Mouse (Mus musculus) left cerebral cortex, adult 2 months (tissue): ENCODE results near the gene Pik3ip1. TPM values are rescaled to one million over a fixed set of nuclear protein-coding genes. Genes with fewer than 3 reads are reported as not detected.

Source experiments
- DNase-seq, 2 experiments: peaks; one replicate each; pipeline ENCODE4 v3.0.0; 2021 to 2022; ENCODE audit warnings: low spot score in 2 of 2, mixed read lengths in 1 of 2; ENCODE audit errors: extremely low spot score in 1 of 2
- H3K27ac ChIP-seq: fragments of 200-600 bp; 2 replicates; pipeline ENCODE4 v1.8.1; 2022
- H3K4me3 ChIP-seq: fragments of 200-600 bp; 2 replicates; pipeline ENCODE4 v1.8.1; 2022
- CTCF ChIP-seq: fragments of 200-600 bp; IDR thresholded peaks from 2 replicates; pipeline ENCODE4 v1.8.1; 2022; ENCODE audit warnings: antibody characterized with exemption, mild to moderate bottlenecking, moderate library complexity
- intact Hi-C: fragments of 180-260 bp; cut with DNase I; formaldehyde crosslinking; loops from one replicate; pipeline ENCODE4 v1.15.1; 2025
- long read RNA-seq, 2 experiments: library from polyadenylated mRNA; stranded (forward); transcript quantifications; one replicate each; pipeline ENCODE4 v2.0.0; 2021; ENCODE audit warnings: borderline mapping rate in 2 of 2
- total RNA-seq, 2 experiments: library from RNA; stranded (reverse); gene quantifications; 2 replicates each; pipeline ENCODE4 v1.2.3; 2021

Pik3ip1 gene
- total RNA-seq, result 10 to 100 TPM; 28.1 to 31.5 TPM
- long read RNA-seq, experiment 1, transcript Pik3ip1-201 (6 exons, 2,573 nt), result major isoform, 31 of 46 reads
- long read RNA-seq, experiment 1, partial matches to known transcripts, result 5 of 46 reads
- long read RNA-seq, experiment 1, other reads (novel, unspliced or antisense), result 8 of 46 reads
- long read RNA-seq, experiment 2, transcript Pik3ip1-201 (6 exons, 2,573 nt), result major isoform, 23 of 32 reads
- long read RNA-seq, experiment 2, partial matches to known transcripts, result 1 of 32 reads
- long read RNA-seq, experiment 2, other reads (novel, unspliced or antisense), result 7 of 32 reads

DNA sequence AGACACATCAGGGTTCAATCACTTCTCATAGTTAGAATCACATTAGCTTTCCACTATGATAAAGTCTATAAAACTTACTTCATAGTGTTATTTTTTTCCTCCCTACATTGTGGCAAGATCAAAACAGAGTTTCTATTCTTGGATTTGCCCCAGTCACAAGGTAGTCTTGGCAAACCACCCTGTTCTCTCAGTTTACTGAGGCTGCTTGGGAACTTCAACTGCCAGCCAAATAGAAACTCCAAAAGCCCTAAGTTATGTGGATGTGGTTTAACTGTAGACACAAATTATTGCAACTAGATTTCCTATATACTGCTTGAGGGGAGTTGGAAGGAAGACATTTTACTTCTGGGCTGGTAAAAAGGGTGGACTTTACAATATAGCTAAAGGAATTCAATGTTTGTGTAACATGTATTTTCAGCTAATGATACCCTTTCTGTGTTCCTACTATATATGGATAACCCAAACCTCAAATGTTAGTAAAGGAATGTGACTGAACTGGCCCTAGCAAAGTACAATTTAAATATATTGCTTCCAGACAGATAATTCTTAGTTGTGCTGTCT is at the start of gene Pik3ip1:
Gene Pik3ip1 (plus strand): TSS at position 511 of the 561 bp plus-strand sequence.
- DNase-seq, result no peak
- H3K4me3 ChIP-seq, result peak within 1 kb of the TSS; percentile 82
- intact Hi-C loops, result loop anchor here (2.0 kb wide), 1 partner anchor 39 kb away; no protein-coding TSS in a partner anchor
- peak within 1 kb of the TSS; percentile 91 for H3K27ac ChIP-seq
- TF ChIP-seq CTCF, result no peak

DNA sequence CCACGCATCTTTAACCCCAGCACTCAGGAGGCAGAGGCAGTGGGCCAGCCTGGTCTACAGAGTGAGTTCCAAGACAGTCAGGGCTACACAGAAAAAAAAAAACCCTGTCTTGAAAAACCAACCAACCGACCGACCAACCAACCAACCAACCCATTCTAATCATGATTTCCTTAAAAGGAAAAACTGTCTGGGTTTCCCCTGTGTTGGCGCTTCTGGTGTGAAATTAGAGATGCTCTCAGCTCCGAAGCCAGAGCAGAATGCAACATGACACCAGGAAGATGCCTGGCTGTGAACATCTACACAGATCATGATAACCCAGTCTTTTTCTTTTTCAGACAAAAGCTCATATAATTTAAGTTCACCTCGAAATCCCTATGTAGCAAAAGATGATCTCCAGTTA is 47.3 kb upstream of the Pik3ip1 start:
- TF ChIP-seq CTCF, result no peak

DNA sequence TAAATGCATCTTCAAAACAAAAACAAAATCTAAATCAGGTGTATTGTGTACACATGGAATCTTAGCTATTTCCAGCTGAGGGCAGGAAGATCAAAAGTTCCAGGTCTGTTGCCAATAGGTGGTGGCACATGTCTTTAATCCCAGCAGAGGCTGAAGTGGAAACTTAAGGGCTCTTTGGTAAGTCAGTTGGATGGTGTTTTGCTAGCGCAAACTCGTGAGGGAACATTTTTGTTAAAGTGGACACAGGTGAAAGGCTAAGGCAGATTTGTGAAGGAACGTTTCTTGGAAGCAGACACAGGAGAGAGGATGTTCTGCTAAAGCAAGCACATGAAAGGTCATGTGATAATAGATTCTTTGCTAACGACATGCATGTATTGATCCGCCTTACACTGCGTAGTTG is 46.6 kb upstream of the Pik3ip1 start:
- no peak for TF ChIP-seq CTCF
- Histone ChIP-seq H3K27ac (no peak overlapping the region), H3K4me3 (no peak overlapping the region)
- intact Hi-C loops, result no loop called here
- DNase-seq, result no peak

More for the DNA sequence above, 47.3 kb upstream of the Pik3ip1 start:
- DNase-seq, result no peak
- intact Hi-C loops, result no loop called here
- no peak overlapping the region for H3K27ac ChIP-seq
- no peak overlapping the region for H3K4me3 ChIP-seq

DNA sequence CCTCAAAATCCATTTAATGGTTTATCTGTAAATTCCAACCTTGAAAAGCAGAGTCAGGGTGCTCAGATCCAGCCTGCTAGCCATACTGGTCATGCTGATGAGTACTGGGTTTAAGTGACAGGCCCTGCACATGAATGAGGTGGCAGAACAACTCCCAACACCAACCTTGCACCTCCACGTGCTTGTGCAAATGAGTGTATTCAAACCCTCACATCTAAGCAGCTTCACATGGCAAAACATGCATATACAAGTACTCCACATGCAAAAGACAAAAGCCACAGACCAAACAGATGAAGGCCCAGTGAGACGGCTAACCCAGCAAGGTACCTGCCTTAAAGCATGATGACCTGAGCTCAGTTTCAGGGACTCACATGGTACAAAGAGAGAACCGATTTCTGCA is 44.3 kb upstream of the Pik3ip1 start:
- no peak for DNase-seq
- Histone ChIP-seq H3K4me3 (no peak overlapping the region), H3K27ac (no peak overlapping the region)
- intact Hi-C loops, result no loop called here
- TF ChIP-seq CTCF, result no peak

DNA sequence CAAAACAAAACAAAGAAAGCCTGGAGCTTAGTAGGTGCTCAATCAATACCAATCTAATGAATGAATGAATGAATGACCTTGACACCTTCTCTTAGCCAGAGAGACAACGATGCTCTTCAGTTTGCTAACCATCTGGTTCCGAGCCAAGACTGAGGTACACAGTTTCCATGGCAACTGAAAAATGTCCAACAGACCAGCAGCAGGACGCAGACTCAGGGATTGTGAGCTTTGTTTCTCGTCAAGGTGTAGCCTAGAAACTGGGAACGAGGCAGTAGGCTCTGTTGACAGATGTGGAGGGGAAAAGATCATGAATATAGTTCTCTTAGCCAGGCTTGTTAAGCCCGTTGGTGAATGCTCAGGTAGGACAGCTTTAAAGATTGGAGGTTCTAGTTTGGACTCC is 43.1 kb upstream of the Pik3ip1 start:
- DNase-seq, result no peak
- H3K27ac ChIP-seq, result no peak overlapping the region
- TF ChIP-seq CTCF, result no peak
- H3K4me3 ChIP-seq, result no peak overlapping the region
- intact Hi-C loops, result no loop called here

DNA sequence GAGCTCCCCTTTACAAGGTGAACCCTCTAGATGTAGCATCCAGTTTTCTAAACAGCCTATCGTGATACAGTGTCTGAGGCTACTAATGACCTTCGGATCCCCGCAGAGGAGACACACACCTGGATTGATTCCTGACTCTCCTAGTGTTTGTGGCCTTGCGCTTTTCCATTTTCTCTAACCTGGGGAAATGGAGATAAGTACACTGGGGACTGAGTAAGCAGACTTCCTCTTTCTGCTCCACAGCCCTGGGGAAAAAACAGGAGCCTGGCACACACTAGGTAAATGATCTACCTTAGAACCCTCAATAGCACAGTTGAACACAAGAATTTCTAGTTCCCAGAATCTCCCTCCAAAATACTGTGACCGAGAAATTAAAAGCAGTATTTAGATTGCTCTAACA is 42.3 kb upstream of the Pik3ip1 start:
- no peak for TF ChIP-seq CTCF
- H3K4me3 ChIP-seq, result no peak overlapping the region
- intact Hi-C loops, result no loop called here
- no peak for DNase-seq
- no peak overlapping the region for H3K27ac ChIP-seq

DNA sequence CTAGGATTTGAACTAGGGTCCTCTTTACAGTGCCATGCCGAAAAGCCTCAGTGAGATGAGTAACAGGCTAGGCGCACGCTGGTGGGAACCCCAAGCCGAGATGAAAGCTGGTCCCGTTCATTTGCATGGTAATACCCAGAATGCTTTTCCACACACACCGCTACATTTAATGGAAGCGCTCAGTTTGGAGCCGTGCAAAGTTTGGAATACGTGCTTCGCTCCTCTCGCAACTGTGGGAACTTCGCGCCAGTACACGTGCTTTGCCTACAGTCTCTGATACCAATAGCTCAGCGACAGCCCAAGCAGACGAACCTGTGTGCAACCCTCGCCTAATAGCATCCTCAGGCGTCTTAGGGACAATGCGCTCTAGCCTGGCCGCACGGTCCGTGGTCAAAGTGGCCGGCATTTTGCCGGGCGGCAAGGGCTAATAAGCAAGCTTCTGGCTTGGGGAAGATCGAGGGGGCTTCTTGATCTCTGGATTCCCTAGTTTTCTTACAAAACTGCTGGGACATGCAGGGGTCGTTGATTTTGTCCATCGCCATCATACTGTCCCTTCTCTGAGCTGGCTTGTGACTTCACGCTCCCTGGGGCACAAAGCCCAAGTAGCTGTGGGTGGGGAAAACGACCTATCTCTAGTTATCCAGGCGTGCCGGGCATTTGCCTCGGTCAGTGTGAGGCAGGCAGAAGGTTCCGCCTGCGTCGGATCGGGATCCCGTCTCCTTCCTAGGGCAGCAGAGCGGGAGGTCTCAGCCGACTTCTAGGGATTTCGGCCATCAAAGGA is 41.5 kb upstream of the Pik3ip1 start, which contains the start of gene Patz1:
Gene Patz1 (plus strand): TSS at position 354 of the 781 bp plus-strand sequence.
- intact Hi-C loops, result no loop called here
- peak; percentile 37 to 44 for DNase-seq
- TF ChIP-seq CTCF, result no peak
- peak within 1 kb of the TSS; percentile 75 for H3K4me3 ChIP-seq
- H3K27ac ChIP-seq, result peak within 1 kb of the TSS; percentile 100

DNA sequence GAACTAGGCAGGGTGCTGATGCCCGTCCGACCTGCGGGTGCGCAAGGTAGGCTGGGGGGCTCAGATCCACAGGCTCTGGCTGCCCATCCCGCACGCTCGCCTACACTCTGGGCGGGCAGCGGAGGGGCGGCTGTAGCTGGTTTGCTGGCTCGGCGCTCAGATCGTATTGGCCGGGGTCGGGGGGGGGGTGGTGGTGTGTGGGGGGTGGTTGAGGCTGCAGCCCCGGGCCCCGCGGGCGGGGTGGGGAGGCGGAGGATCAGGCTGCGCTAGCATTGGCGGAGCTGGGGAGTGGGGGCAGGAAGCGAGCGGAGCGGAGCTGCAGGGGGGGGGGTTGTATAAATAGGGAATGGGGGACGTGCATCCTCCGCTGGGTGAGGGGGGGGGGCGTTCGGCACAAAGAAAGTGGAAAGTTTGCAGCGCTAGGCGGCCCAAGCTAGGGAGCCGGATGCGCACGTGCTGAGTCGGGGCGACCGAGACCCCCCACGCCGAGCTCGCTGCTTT is 40.8 kb upstream of the Pik3ip1 start:
- DNase-seq, result peak; percentile 73 to 78
- peak overlapping the region; percentile 100 for H3K27ac ChIP-seq
- no peak for TF ChIP-seq CTCF
- H3K4me3 ChIP-seq, result peak overlapping the region; percentile 75
- intact Hi-C loops, result no loop called here

DNA sequence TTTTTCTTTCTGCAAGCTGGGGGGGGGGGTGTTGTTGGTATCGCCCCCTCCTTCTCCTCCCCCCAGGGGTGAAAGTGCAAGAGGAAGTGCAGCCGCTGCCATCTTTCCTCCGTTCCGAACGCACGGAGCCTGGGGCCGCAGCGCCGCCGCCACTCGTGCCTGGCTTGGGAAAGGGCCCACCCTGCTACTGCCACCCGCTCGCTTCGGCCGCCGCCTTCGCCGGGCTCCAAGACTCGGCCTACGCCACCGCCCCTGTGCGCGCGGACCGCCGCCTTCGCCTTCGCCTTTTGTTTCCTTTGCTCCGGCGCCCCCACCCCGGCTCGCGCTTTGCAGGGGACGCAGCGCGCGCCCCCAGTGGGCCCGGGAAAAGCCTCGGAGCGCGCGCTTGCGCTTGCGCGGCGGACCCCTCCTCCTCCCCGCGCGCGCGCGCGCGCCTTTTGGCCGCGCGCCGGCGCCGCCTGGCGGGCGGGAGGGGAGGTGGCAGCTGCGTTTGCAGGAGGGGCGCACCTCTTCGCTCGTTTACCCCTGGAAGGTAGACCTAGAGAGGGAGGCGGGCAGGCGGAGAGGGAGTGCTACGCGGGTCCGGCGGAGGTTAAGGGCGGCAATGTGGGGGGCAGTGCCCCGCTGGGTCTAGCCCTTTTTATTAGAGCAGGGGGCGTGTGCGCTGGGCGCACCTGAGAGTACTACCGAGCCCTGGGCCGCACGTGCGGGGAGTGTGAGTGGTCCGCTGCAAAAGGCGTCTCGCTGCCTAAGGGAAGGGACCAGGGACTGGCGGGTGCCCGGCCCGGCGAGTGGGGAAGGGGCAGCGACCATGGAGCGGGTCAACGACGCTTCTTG is 40.2 kb upstream of the Pik3ip1 start:
- peak; percentile 86 to 87 for DNase-seq
- peak overlapping the region; percentile 75 for H3K4me3 ChIP-seq
- TF ChIP-seq CTCF, result peak; percentile 84
- intact Hi-C loops, result loop anchor here (1.0 to 2.0 kb wide), 4 partner anchors 24 to 88 kb away; partner anchors contain the start of genes Drg1, Eif4enif1 and Pik3ip1
- peak overlapping the region; percentile 100 for H3K27ac ChIP-seq

DNA sequence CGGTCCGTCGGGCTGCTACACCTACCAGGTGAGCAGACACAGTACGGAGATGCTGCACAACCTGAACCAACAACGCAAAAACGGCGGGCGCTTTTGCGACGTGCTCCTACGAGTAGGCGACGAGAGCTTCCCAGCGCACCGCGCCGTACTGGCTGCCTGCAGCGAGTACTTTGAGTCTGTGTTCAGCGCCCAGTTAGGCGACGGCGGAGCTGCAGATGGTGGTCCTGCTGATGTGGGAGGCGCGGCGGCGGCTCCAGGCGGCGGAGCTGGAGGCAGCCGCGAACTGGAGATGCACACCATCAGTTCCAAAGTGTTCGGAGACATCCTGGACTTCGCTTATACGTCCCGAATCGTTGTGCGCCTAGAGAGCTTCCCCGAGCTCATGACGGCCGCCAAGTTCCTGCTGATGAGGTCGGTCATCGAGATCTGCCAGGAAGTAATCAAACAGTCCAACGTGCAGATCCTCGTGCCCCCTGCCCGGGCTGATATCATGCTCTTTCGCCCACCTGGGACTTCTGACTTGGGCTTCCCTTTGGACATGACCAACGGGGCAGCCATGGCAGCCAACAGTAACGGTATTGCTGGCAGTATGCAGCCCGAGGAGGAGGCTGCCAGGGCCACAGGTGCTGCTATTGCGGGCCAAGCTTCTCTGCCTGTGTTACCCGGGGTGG is 39.4 kb upstream of the Pik3ip1 start:
- DNase-seq, result peak; percentile 60 to 67
- Histone ChIP-seq H3K4me3 (peak overlapping the region; percentile 75), H3K27ac (peak overlapping the region; percentile 100)
- no peak for TF ChIP-seq CTCF
- intact Hi-C loops, result loop anchor here (1.0 to 2.0 kb wide), 4 partner anchors 24 to 88 kb away; partner anchors contain the start of genes Drg1, Eif4enif1 and Pik3ip1
